Mouse (Mus musculus): Measurements from ENCODE around the gene Pus1. TPM values are rescaled to one million over a fixed set of nuclear protein-coding genes. Genes with fewer than 3 reads are reported as not detected.
A peak's percentile ranks its signal among the peaks of the same experiment; 100 is the strongest.

The Pus1 gene
- polyA plus RNA-seq, 1 experiment from 2014 or later: 19.0 TPM

GRCm38 (mm10) chr5:110786081-110786835 is 5.8 kb upstream of the Pus1 start:
- peaks cover 63% of the 10 kb centered on the region for H3K36me3 ChIP-seq (replicated peaks; ENCODE audit: insufficient read depth, low read length)
- TF ChIP-seq CTCF (IDR thresholded peaks at IDR 0.05; ENCODE audit: low read depth) (peak; percentile 65), EP300 (IDR thresholded peaks at IDR 0.05; ENCODE audit: low read depth) (no peak)
- peak; percentile 66 for ATAC-seq
- H3K4me2 ChIP-seq (ENCODE audit: low read depth, low read length): no peak overlapping the region
- H3K9me3 ChIP-seq (ENCODE audit: low read length): no peaks in the 10 kb centered on the region
- no peak overlapping the region for H3K4me3 ChIP-seq (ENCODE audit: low read depth, low read length)
- H3K9ac ChIP-seq (replicated peaks): no peak overlapping the region
- no peak overlapping the region for H3K27ac ChIP-seq (ENCODE audit: low read depth)
- H3K4me1 ChIP-seq (ENCODE audit: insufficient read depth): peaks cover 21% of the 10 kb centered on the region
- H3K27me3 ChIP-seq (ENCODE audit: insufficient read depth, low read length): no peaks in the 10 kb centered on the region
- DNase-seq: peak; percentile 61
- 65% methylated on average over 11 of the region's 11 CpGs for WGBS (ENCODE audit: insufficient replicate concordance)

GRCm38 (mm10) chr5:110783150-110783549 is 2.7 kb upstream of the Pus1 start:
- Histone ChIP-seq H3K9me3 (ENCODE audit: low read length) (no peaks in the 10 kb centered on the region), H3K4me3 (ENCODE audit: low read depth, low read length) (no peak overlapping the region), H3K9ac (replicated peaks) (no peak overlapping the region), H3K4me2 (ENCODE audit: low read depth, low read length) (no peak overlapping the region), H3K27me3 (ENCODE audit: insufficient read depth, low read length) (no peaks in the 10 kb centered on the region), H3K27ac (ENCODE audit: low read depth) (no peak overlapping the region), H3K4me1 (ENCODE audit: insufficient read depth) (peaks cover 39% of the 10 kb centered on the region), H3K36me3 (replicated peaks; ENCODE audit: insufficient read depth, low read length) (peaks cover 37% of the 10 kb centered on the region)
- TF ChIP-seq CTCF (IDR thresholded peaks at IDR 0.05; ENCODE audit: low read depth) (no peak), EP300 (IDR thresholded peaks at IDR 0.05; ENCODE audit: low read depth) (no peak)
- 73% methylated on average over 8 of the region's 8 CpGs for WGBS (ENCODE audit: insufficient replicate concordance)
- DNase-seq (no peak), ATAC-seq (no peak)

GRCm38 (mm10) chr5:110781529-110782238 is 1.2 kb upstream of the Pus1 start:
- Histone ChIP-seq H3K9me3 (ENCODE audit: low read length) (no peaks in the 10 kb centered on the region), H3K27ac (ENCODE audit: low read depth) (peak overlapping the region; percentile 79), H3K4me1 (ENCODE audit: insufficient read depth) (peaks cover 28% of the 10 kb centered on the region), H3K4me2 (ENCODE audit: low read depth, low read length) (peak overlapping the region; percentile 39), H3K27me3 (ENCODE audit: insufficient read depth, low read length) (no peaks in the 10 kb centered on the region), H3K36me3 (replicated peaks; ENCODE audit: insufficient read depth, low read length) (peaks cover 32% of the 10 kb centered on the region), H3K9ac (replicated peaks) (0 out of 2 replicates have a peak overlapping the region, but pooled peaks have one; percentile 9), H3K4me3 (ENCODE audit: low read depth, low read length) (no peak overlapping the region)
- DNase-seq (peak; percentile 45), ATAC-seq (peak; percentile 66)
- no peak for TF ChIP-seq CTCF (IDR thresholded peaks at IDR 0.05; ENCODE audit: low read depth)
- TF ChIP-seq EP300 (IDR thresholded peaks at IDR 0.05; ENCODE audit: low read depth): peak; percentile 55; the same call in 1 of the 2 replicates
- WGBS (ENCODE audit: insufficient replicate concordance): 46% methylated on average over 7 of the region's 7 CpGs

- DNase-seq (no peak), ATAC-seq (peak; percentile 33)
- 62% methylated on average over 10 of the region's 10 CpGs for WGBS (ENCODE audit: insufficient replicate concordance)
- Histone ChIP-seq H3K4me3 (ENCODE audit: low read depth, low read length) (peak overlapping the region; percentile 80), H3K36me3 (replicated peaks; ENCODE audit: insufficient read depth, low read length) (peaks cover 31% of the 10 kb centered on the region), H3K27ac (ENCODE audit: low read depth) (peak overlapping the region; percentile 79), H3K9me3 (ENCODE audit: low read length) (no peaks in the 10 kb centered on the region), H3K9ac (replicated peaks) (peak overlapping the region; percentile 85), H3K27me3 (ENCODE audit: insufficient read depth, low read length) (no peaks in the 10 kb centered on the region), H3K4me2 (ENCODE audit: low read depth, low read length) (peak overlapping the region; percentile 99), H3K4me1 (ENCODE audit: insufficient read depth) (peaks cover 25% of the 10 kb centered on the region)
- TF ChIP-seq CTCF (IDR thresholded peaks at IDR 0.05; ENCODE audit: low read depth) (no peak), EP300 (IDR thresholded peaks at IDR 0.05; ENCODE audit: low read depth) (no peak)
These were observed 486 bp upstream of the Pus1 start for GRCm38 (mm10) chr5:110780761-110781528.

- H3K27ac ChIP-seq (ENCODE audit: low read depth): peak overlapping the region; percentile 79
- peaks cover 25% of the 10 kb centered on the region for H3K4me1 ChIP-seq (ENCODE audit: insufficient read depth)
- 12% methylated on average over 15 of the region's 15 CpGs for WGBS (ENCODE audit: insufficient replicate concordance)
These were observed 1.0 kb downstream of the Pus1 start for GRCm38 (mm10) chr5:110779276-110779997.

More at GRCm38 (mm10) chr5:110779276-110779997, 1.0 kb downstream of the Pus1 start:
- Histone ChIP-seq H3K4me3 (ENCODE audit: low read depth, low read length) (peak overlapping the region; percentile 80), H3K36me3 (replicated peaks; ENCODE audit: insufficient read depth, low read length) (peaks cover 34% of the 10 kb centered on the region), H3K4me2 (ENCODE audit: low read depth, low read length) (peak overlapping the region; percentile 99), H3K9ac (replicated peaks) (peak overlapping the region; percentile 85), H3K9me3 (ENCODE audit: low read length) (no peaks in the 10 kb centered on the region), H3K27me3 (ENCODE audit: insufficient read depth, low read length) (no peaks in the 10 kb centered on the region)
- ATAC-seq: no peak
- no peak for DNase-seq
- TF ChIP-seq EP300 (IDR thresholded peaks at IDR 0.05; ENCODE audit: low read depth) (no peak), CTCF (IDR thresholded peaks at IDR 0.05; ENCODE audit: low read depth) (no peak)
